Mouse (Mus musculus) thymus, adult 2 months (tissue): ENCODE measurements around the gene Slc16a12.

Experiments
- CTCF ChIP-seq: fragments of 200-500 bp; IDR thresholded peaks from 2 replicates; pipeline ENCODE4 v1.5.1; 2012; ENCODE audit warnings: mild to moderate bottlenecking, control low read depth, low read length, moderate library complexity, borderline replicate concordance; ENCODE audit not compliant: control insufficient read depth, poor library complexity, insufficient read depth; ENCODE audit errors: extremely low read depth
- POLR2A ChIP-seq: fragments of 200-500 bp; IDR thresholded peaks from 2 replicates; pipeline ENCODE4 v1.6.1; 2012; ENCODE audit warnings: mild to moderate bottlenecking, low read length, control low read depth, moderate library complexity; ENCODE audit not compliant: control insufficient read depth, poor library complexity, insufficient read depth; ENCODE audit errors: extremely low read depth

DNA sequence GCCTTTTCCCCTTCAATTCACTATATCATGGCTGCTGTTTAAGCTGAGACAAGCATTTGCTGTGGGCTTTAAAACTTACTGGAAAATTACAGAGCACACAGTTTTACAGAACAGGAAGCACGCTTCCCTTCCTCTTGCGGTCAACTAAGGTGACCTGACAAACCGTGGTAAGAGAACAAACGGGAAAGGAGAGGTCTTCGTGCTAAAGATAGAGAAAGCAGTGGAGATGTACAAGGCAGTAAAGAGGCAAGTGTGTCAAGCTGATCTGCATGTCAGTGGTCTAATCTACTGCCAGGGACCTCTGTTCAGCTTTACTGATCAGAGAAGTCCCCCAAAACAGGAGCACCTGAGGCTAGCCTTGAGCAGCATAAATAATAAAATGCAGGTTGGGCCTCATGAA, 21.7 kb downstream of the Slc16a12 start:
- TF ChIP-seq POLR2A (no peak), CTCF (no peak)
